Mouse (Mus musculus) thymus, adult 2 months (tissue): ENCODE data around the gene Slc13a3. TPM values are rescaled to one million over a fixed set of nuclear protein-coding genes. Genes with fewer than 3 reads are reported as not detected.

ENCODE experiments used
- DNase-seq: peaks from one replicate; pipeline ENCODE4 v3.0.0; 2021
- H3K27ac ChIP-seq: fragments of 200-500 bp; 2 replicates; pipeline ENCODE4 v1.5.1; 2012; ENCODE audit warnings: low read length, control low read depth; ENCODE audit not compliant: control insufficient read depth, insufficient read depth
- H3K27me3 ChIP-seq: fragments of 200-500 bp; 2 replicates; pipeline ENCODE4 v1.6.1; 2012; ENCODE audit warnings: mild to moderate bottlenecking, low read length, moderate library complexity, mixed read lengths; ENCODE audit not compliant: control insufficient read depth, insufficient read depth
- H3K36me3 ChIP-seq: fragments of 200-500 bp; 2 replicates; pipeline ENCODE4 v1.6.1; 2012; ENCODE audit warnings: mild to moderate bottlenecking, low read length, moderate library complexity; ENCODE audit not compliant: control insufficient read depth, insufficient read depth
- H3K4me1 ChIP-seq: fragments of 200-500 bp; replicated peaks from 2 replicates; pipeline ENCODE4 v1.6.1; 2012; ENCODE audit warnings: low read length; ENCODE audit not compliant: control insufficient read depth, insufficient read depth
- H3K4me3 ChIP-seq: fragments of 200-500 bp; 2 replicates; pipeline ENCODE4 v1.5.1; 2012; ENCODE audit warnings: mild to moderate bottlenecking, low read length, control low read depth, moderate library complexity; ENCODE audit not compliant: control insufficient read depth, insufficient read depth
- CTCF ChIP-seq: fragments of 200-500 bp; IDR thresholded peaks from 2 replicates; pipeline ENCODE4 v1.5.1; 2012; ENCODE audit warnings: mild to moderate bottlenecking, control low read depth, low read length, moderate library complexity, borderline replicate concordance; ENCODE audit not compliant: control insufficient read depth, poor library complexity, insufficient read depth; ENCODE audit errors: extremely low read depth
- POLR2A ChIP-seq: fragments of 200-500 bp; IDR thresholded peaks from 2 replicates; pipeline ENCODE4 v1.6.1; 2012; ENCODE audit warnings: mild to moderate bottlenecking, low read length, control low read depth, moderate library complexity; ENCODE audit not compliant: control insufficient read depth, poor library complexity, insufficient read depth; ENCODE audit errors: extremely low read depth
- WGBS: fragments of 180-500 bp; shearing (Covaris S2); methylation state at CpG from one replicate; pipeline ENCODE4 v1.1.7; 2018; 5-methylcytosine and 5-hydroxymethylcytosine counted together
- polyA plus RNA-seq: library from polyadenylated mRNA; depleted of rRNA; stranded (reverse); fragments of >200 nt; gene quantifications from 2 replicates; pipeline ENCODE4 v1.2.3, GENCODE M21; 2012

Slc13a3 gene
- polyA plus RNA-seq, 1 experiment = 2.1 TPM

GRCm38 (mm10) chr2:165444861-165445260 is 28.2 kb downstream of the Slc13a3 start:
- H3K4me3 ChIP-seq = no peak overlapping the region
- no peak for DNase-seq
- 66% methylated on average over 3 of the region's 3 CpGs for WGBS
- TF ChIP-seq CTCF (no peak), POLR2A (no peak)
- no peaks in the 10 kb centered on the region for H3K27me3 ChIP-seq
- H3K4me1 ChIP-seq = 0 out of 2 replicates have a peak, but pooled peaks cover 3% of the 10 kb centered on the region
- no peaks in the 10 kb centered on the region for H3K36me3 ChIP-seq
- H3K27ac ChIP-seq = no peak overlapping the region

- Histone ChIP-seq H3K36me3 (no peaks in the 10 kb centered on the region), H3K27me3 (no peaks in the 10 kb centered on the region), H3K4me3 (no peak overlapping the region), H3K27ac (no peak overlapping the region), H3K4me1 (no peaks in the 10 kb centered on the region)
- no peak for DNase-seq
- no peak for TF ChIP-seq CTCF
- no peak for TF ChIP-seq POLR2A
- 80% methylated on average over 10 of the region's 10 CpGs for WGBS
These were observed 30.0 kb downstream of the Slc13a3 start for GRCm38 (mm10) chr2:165442981-165443380.

GRCm38 (mm10) chr2:165441613-165442012 is 31.4 kb downstream of the Slc13a3 start:
- TF ChIP-seq CTCF (no peak), POLR2A (no peak)
- DNase-seq = no peak
- Histone ChIP-seq H3K36me3 (no peaks in the 10 kb centered on the region), H3K4me3 (no peak overlapping the region), H3K27ac (no peak overlapping the region), H3K27me3 (no peaks in the 10 kb centered on the region), H3K4me1 (no peaks in the 10 kb centered on the region)
- 76% methylated on average over 4 of the region's 4 CpGs for WGBS

- H3K27me3 ChIP-seq = no peaks in the 10 kb centered on the region
- TF ChIP-seq CTCF (no peak), POLR2A (no peak)
- no peaks in the 10 kb centered on the region for H3K36me3 ChIP-seq
- 86% methylated on average over 10 of the region's 10 CpGs for WGBS
- H3K4me1 ChIP-seq = no peaks in the 10 kb centered on the region
- no peak overlapping the region for H3K4me3 ChIP-seq
- H3K27ac ChIP-seq = no peak overlapping the region
- no peak for DNase-seq
These were observed 33.4 kb downstream of the Slc13a3 start for GRCm38 (mm10) chr2:165439613-165440012.

- Histone ChIP-seq H3K36me3 (no peaks in the 10 kb centered on the region), H3K4me3 (no peak overlapping the region), H3K27ac (no peak overlapping the region), H3K27me3 (no peaks in the 10 kb centered on the region), H3K4me1 (no peaks in the 10 kb centered on the region)
- WGBS = 82% methylated on average over 7 of the region's 7 CpGs
- no peak for TF ChIP-seq POLR2A
- DNase-seq = no peak
These were observed 34.1 kb downstream of the Slc13a3 start for GRCm38 (mm10) chr2:165438881-165439280.

GRCm38 (mm10) chr2:165428694-165429093 is 44.3 kb downstream of the Slc13a3 start:
- Histone ChIP-seq H3K27ac (no peak overlapping the region), H3K4me3 (no peak overlapping the region)
- DNase-seq = no peak

GRCm38 (mm10) chr2:165420195-165420594 is 52.8 kb downstream of the Slc13a3 start:
- Histone ChIP-seq H3K36me3 (no peaks in the 10 kb centered on the region), H3K4me3 (no peak overlapping the region), H3K4me1 (no peaks in the 10 kb centered on the region), H3K27ac (no peak overlapping the region), H3K27me3 (no peaks in the 10 kb centered on the region; the same call in 1 of the 2 replicates)
- no peak for DNase-seq
- 82% methylated on average over 2 of the region's 2 CpGs for WGBS
- TF ChIP-seq CTCF (no peak), POLR2A (no peak)

More at GRCm38 (mm10) chr2:165428694-165429093, 44.3 kb downstream of the Slc13a3 start:
- H3K36me3 ChIP-seq = no peaks in the 10 kb centered on the region
- no peaks in the 10 kb centered on the region for H3K27me3 ChIP-seq
- TF ChIP-seq POLR2A = no peak
- no peak for TF ChIP-seq CTCF
- 77% methylated on average over 7 of the region's 7 CpGs for WGBS
- no peaks in the 10 kb centered on the region for H3K4me1 ChIP-seq
